In the genomic region with DNA sequence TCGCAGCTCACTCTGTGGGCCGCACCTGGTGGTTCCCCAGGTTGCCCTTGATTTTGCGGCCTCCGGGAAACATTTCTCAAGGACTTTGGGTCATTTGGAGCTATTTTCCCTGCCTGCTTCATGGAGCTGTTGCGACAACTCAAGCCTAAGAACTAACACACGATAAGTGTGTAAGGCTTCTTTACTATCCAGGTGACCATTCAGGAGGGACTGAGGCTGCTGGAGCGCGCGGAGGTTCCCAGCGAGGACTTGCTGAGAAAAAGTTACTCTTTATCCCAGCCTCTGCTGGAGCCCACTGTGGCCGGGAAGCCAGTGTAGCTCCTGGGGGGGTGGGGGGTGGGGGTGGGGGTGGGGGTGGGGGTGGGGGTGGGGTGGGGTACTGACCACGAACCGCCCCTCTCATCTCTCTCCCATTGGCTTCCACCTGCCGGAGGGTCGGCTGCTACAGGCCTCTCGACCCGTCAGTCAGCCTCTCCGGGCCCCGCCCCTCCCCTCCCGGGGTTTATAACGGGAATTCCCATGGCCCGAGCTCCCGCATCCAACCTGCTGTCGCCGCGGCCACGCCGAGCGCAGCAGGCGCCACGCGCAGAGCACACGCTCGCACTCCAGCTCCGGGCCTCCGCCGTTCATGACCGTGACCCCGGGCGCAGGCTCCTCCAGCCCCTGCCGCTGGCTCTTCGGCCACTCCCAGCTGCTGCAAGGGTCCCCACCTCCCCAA, we compare ENCODE assay signal across 8 mouse cellular contexts. TPM values are rescaled to one million over a fixed set of nuclear protein-coding genes. Genes with fewer than 3 reads are reported as not detected.
DNase-seq lines count a peak whose midpoint lies in the region; ATAC-seq and TF ChIP-seq lines count a peak whose summit lies in the region.

Smoc1 (plus strand) TSS at position 532 of the 718 bp plus-strand sequence.

- no peak within 1 kb of the TSS for H3K27ac ChIP-seq in lung, embryonic 14.5 days (ENCODE audit: low read depth)
- no peak within 1 kb of the TSS for H3K27ac ChIP-seq in kidney, adult 2 months (ENCODE audit: insufficient read depth, low read depth, low read length)
- H3K27ac ChIP-seq in limb, embryonic 11.5 days (replicated peaks; ENCODE audit: low read depth, low read length): peak within 1 kb of the TSS; percentile 52; the same call in 1 of the 2 replicates
- peak within 1 kb of the TSS; percentile 46; the same call in 1 of the 2 replicates for H3K27ac ChIP-seq in neural tube, embryonic 13.5 days (replicated peaks)

- peak within 1 kb of the TSS; percentile 44 for H3K4me3 ChIP-seq in lung, embryonic 14.5 days (ENCODE audit: low read depth, low read length)
- no peak within 1 kb of the TSS for H3K4me3 ChIP-seq in lung, adult 2 months (replicated peaks; ENCODE audit: extremely low read depth, low read depth, low read length)
- 0 out of 2 replicates have a peak within 1 kb of the TSS, but pooled peaks have one; percentile 8 for H3K4me3 ChIP-seq in kidney, adult 2 months (ENCODE audit: insufficient read depth, low read depth, low read length)
- H3K4me3 ChIP-seq in limb, embryonic 11.5 days (ENCODE audit: low read depth, low read length): peak within 1 kb of the TSS; percentile 74
- H3K4me3 ChIP-seq in neural tube, embryonic 13.5 days: peak within 1 kb of the TSS; percentile 76

- H3K36me3 ChIP-seq in lung, embryonic 14.5 days (ENCODE audit: insufficient read depth): no peaks in the 10 kb centered on the region
- no peaks in the 10 kb centered on the region for H3K36me3 ChIP-seq in kidney, adult 2 months (ENCODE audit: control insufficient read depth, insufficient read depth, low read length)
- H3K36me3 ChIP-seq in limb, embryonic 11.5 days (ENCODE audit: control insufficient read depth, insufficient read depth, low read length): no peaks in the 10 kb centered on the region
- H3K36me3 ChIP-seq in neural tube, embryonic 13.5 days: no peaks in the 10 kb centered on the region

- H3K9me3 ChIP-seq in lung, embryonic 14.5 days (ENCODE audit: low read depth, low read length): no peaks in the 10 kb centered on the region
- H3K9me3 ChIP-seq in limb, embryonic 11.5 days (ENCODE audit: control insufficient read depth, low read length): no peaks in the 10 kb centered on the region
- H3K9me3 ChIP-seq in neural tube, embryonic 13.5 days: no peaks in the 10 kb centered on the region

- peak; percentile 48 for DNase-seq in lung, embryonic 14.5 days
- no peak for DNase-seq in lung, adult 2 months
- DNase-seq in embryo, embryonic 10.5 days (ENCODE audit: low spot score): peak; percentile 85
- DNase-seq in gastrocnemius, postnatal 25 days: peak; percentile 32
- peak; percentile 23 for DNase-seq in kidney, adult 2 months
- peak; percentile 88 for DNase-seq in limb, embryonic 11.5 days (ENCODE audit: low spot score)
- DNase-seq in thymus, postnatal 36 days: peak; percentile 70 to 78

- H3K4me2 ChIP-seq in lung, embryonic 14.5 days: peak within 1 kb of the TSS; percentile 91
- peak within 1 kb of the TSS; percentile 89 for H3K4me2 ChIP-seq in limb, embryonic 11.5 days (ENCODE audit: low read depth, severe bottlenecking)
- H3K4me2 ChIP-seq in neural tube, embryonic 13.5 days: peak within 1 kb of the TSS; percentile 96

- 6% methylated on average over 28 of the region's 42 CpGs for WGBS in lung, embryonic 14.5 days
- 7% methylated on average over 39 of the region's 42 CpGs for WGBS in lung, adult 2 months
- WGBS in kidney, adult 2 months: 5% methylated on average over 42 of the region's 42 CpGs
- WGBS in limb, embryonic 11.5 days: 4% methylated on average over 35 of the region's 42 CpGs
- WGBS in neural tube, embryonic 13.5 days: 4% methylated on average over 42 of the region's 42 CpGs

- no peak for TF ChIP-seq CTCF in lung, embryonic 14.5 days (IDR thresholded peaks at IDR 0.05; ENCODE audit: low read depth)
- no peak for TF ChIP-seq CTCF in lung, adult 2 months (IDR thresholded peaks at IDR 0.05; ENCODE audit: insufficient read depth, low read length)
- TF ChIP-seq CTCF in kidney, adult 2 months (conservative IDR thresholded peaks at IDR 0.05; ENCODE audit: insufficient read depth, insufficient read length, low read depth, low read length): no peak

- H3K27me3 ChIP-seq in lung, embryonic 14.5 days (ENCODE audit: insufficient read depth, low read length): peaks cover 40% of the 10 kb centered on the region
- peaks cover 3% of the 10 kb centered on the region; the same call in 1 of the 2 replicates for H3K27me3 ChIP-seq in kidney, adult 2 months (replicated peaks; ENCODE audit: control insufficient read depth, insufficient read depth, low read length)
- H3K27me3 ChIP-seq in limb, embryonic 11.5 days (ENCODE audit: control insufficient read depth, insufficient read depth, low read length): peaks cover 2% of the 10 kb centered on the region; the same call in 1 of the 2 replicates
- peaks cover 44% of the 10 kb centered on the region for H3K27me3 ChIP-seq in neural tube, embryonic 13.5 days

- ATAC-seq in lung, embryonic 14.5 days (ENCODE audit: insufficient read depth): peak; percentile 88
- peak; percentile 86 for ATAC-seq in limb, embryonic 11.5 days (ENCODE audit: insufficient number of reproducible peaks, low FRiP score, low TSS enrichment, low read depth)
- peak; percentile 94 for ATAC-seq in neural tube, embryonic 13.5 days (ENCODE audit: low read depth)

- no peaks in the 10 kb centered on the region for H3K4me1 ChIP-seq in lung, embryonic 14.5 days (ENCODE audit: insufficient read depth)
- 0 out of 2 replicates have a peak, but pooled peaks cover 2% of the 10 kb centered on the region for H3K4me1 ChIP-seq in lung, adult 2 months (ENCODE audit: control insufficient read depth, insufficient read depth, low read length)
- no peaks in the 10 kb centered on the region for H3K4me1 ChIP-seq in kidney, adult 2 months (ENCODE audit: control insufficient read depth, insufficient read depth, low read length)
- H3K4me1 ChIP-seq in limb, embryonic 11.5 days (ENCODE audit: control insufficient read depth, insufficient read depth, low read length): peaks cover 13% of the 10 kb centered on the region
- peaks cover 38% of the 10 kb centered on the region for H3K4me1 ChIP-seq in neural tube, embryonic 13.5 days (replicated peaks)

- no peak for TF ChIP-seq POLR2A in lung, adult 2 months (IDR thresholded peaks at IDR 0.05; ENCODE audit: borderline replicate concordance, extremely low read depth, low read depth, low read length)
- TF ChIP-seq POLR2A in kidney, adult 2 months (IDR thresholded peaks at IDR 0.05; ENCODE audit: low read depth, low read length): no peak

- peak within 1 kb of the TSS; percentile 16; the same call in 1 of the 2 replicates for H3K9ac ChIP-seq in lung, embryonic 14.5 days
- peak within 1 kb of the TSS; percentile 61 for H3K9ac ChIP-seq in limb, embryonic 11.5 days (ENCODE audit: low read length)
- peak within 1 kb of the TSS; percentile 78 for H3K9ac ChIP-seq in neural tube, embryonic 13.5 days

RNA-seq across cellular contexts. Expression of gene Smoc1, which starts in this region (rescaled TPM):
- 0.55 and 0.63 TPM in 2 replicates for polyA plus RNA-seq in lung, embryonic 14.5 days (2014; fragmentation: Nextera tagmentation; extraction: Ambion mirVana)
- polyA plus RNA-seq in lung, adult 2 months (2012; rRNA removed): 5.0 TPM in 2 replicates
- total RNA-seq in gastrocnemius, postnatal 25 days (2021): 1 to 10 TPM in 1 of 2 experiments, under 1 TPM in 1; 0.38 to 5.1 TPM
- 2.9 and 4.4 TPM in 2 replicates for polyA plus RNA-seq in kidney, adult 2 months (2012; rRNA removed)
- polyA plus RNA-seq in limb, embryonic 11.5 days (2014; fragmentation: Nextera tagmentation; extraction: Ambion mirVana): 15.6 and 19.1 TPM in 2 replicates
- polyA plus RNA-seq in neural tube, embryonic 13.5 days (2015; fragmentation: Nextera tagmentation; extraction: Ambion mirVana): 9.2 and 10.5 TPM in 2 replicates

Comparison
In these comparisons a context has a peak if more than half of its experiments do, and no peak if none do; other contexts are left out.
1. Peak in DNase-seq, ATAC-seq, H3K4me3 ChIP-seq, H3K9ac ChIP-seq and H3K4me2 ChIP-seq in lung, embryonic 14.5 days; RNA of the gene not detected or under 1 TPM.
2. H3K27ac ChIP-seq: peak in limb, embryonic 11.5 days (single experiment) and neural tube, embryonic 13.5 days (single experiment); none in lung, embryonic 14.5 days (single experiment) and kidney, adult 2 months (single experiment).
3. H3K9ac ChIP-seq: peak in every context shown above with its lines; median percentile 78 in neural tube, embryonic 13.5 days; 61 in limb, embryonic 11.5 days; 16 in lung, embryonic 14.5 days.
4. Peak in every context shown above with its lines, with median percentiles within 50 percentile points of each other: ATAC-seq and H3K4me2 ChIP-seq.